Mouse (Mus musculus) kidney, postnatal 14 days (tissue): Measurements from ENCODE around the gene Cyp2c69.
A peak's percentile ranks its signal among the peaks of the same experiment; 100 is the strongest.
"Not testable (repeated sequence)": the region's sequence is repeated elsewhere in the genome, so short reads cannot be mapped to it uniquely, and the experiment has no call there.

ENCODE experiments used
- DNase-seq: peaks from one replicate; pipeline ENCODE4 v3.0.0; 2022; ENCODE audit warnings: mixed read lengths

Cyp2c69 gene

GRCm38 (mm10) chr19:39886699-39887098 is at the start of gene Cyp2c69:
TSS of gene Cyp2c69 (minus strand) at chr19:39886799.
- not testable (repeated sequence) for DNase-seq

DNA sequence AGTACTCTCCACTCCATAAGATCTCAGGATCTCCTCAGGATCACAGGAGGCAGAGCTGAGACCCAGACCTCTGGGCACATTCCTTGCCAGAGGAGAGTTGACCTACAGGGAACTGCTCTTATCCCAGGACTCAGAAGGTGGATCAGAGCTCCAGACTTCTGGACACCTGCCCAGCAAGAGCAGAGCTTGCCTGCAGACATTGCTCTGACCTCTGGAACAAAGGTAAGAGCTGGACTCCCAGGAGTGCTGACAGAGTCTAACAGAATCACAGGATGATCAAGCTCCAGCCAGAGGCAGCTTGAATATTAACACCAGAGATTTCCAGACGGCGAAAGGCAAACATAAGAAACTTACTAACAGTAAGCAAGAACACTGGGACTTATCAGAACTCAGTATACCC is 48.8 kb upstream of the Cyp2c69 start:
- DNase-seq: peak; percentile 79

DNA sequence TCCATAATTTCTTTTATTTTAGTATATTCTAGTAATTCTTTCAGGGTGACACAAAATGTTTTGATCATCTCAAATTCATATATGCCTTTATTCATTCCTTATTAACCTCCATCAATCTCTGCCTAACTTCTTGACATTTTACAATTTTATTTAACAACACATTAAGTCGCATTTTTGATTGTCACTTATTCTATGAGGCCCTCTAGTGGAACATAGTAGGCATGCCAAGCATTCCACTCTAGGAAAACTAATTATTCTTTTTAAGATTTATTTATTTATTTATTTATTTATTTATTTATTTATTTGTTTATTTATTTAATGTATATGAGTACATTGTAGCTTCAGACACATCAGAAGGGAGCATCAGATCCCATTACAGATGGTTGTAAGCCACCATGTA is 43.4 kb upstream of the Cyp2c69 start:
- DNase-seq: no peak

GRCm38 (mm10) chr19:39901656-39902055 is 15.1 kb upstream of the Cyp2c69 start:
- DNase-seq: no peak

GRCm38 (mm10) chr19:39890079-39890478 is 3.5 kb upstream of the Cyp2c69 start:
- not testable (repeated sequence) for DNase-seq

DNA sequence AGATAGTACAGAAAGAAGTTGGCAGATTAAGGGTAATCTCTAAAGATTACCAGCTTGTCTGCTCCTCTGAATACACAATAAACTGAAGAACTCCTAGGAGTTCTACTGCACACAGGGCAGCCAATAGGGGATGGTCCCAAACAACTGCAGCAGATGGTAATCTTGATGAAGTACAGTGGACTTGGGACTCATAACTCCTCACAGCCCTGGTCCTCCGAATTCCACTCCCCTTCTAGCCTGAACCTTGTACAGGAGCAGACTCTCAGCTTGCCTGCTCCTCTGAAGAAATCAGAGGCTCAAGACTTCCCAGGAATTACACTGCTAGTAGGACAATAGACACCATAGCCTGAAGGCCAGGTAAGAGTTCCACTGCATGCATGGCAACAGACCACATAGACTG is 20.5 kb downstream of the Cyp2c69 start:
- no peak for DNase-seq

GRCm38 (mm10) chr19:39820931-39821330 is 65.7 kb downstream of the Cyp2c69 start:
- peak; percentile 4 for DNase-seq

DNA sequence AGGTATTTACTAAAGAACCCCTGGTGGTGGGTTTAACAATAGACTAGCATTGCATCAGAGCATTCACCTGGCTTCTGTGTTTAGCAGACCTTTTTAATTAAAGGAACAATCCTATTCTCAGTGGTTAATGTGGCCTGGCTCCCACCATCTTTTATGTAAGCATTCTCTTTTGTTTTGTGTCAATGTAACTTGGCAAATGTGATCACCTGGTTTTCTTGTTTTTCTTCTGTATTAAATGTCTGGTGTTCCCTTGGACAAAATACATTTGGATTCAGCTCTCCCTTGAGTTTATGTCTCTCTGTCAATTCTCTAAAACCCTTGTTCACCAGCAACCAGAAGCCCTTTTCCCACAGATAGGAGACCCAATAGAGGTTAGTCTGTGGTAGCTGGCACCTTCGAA is 70.2 kb downstream of the Cyp2c69 start:
- not testable (repeated sequence) for DNase-seq

- not testable (repeated sequence) for DNase-seq
These were observed 70.6 kb downstream of the Cyp2c69 start for GRCm38 (mm10) chr19:39815991-39816390.

DNA sequence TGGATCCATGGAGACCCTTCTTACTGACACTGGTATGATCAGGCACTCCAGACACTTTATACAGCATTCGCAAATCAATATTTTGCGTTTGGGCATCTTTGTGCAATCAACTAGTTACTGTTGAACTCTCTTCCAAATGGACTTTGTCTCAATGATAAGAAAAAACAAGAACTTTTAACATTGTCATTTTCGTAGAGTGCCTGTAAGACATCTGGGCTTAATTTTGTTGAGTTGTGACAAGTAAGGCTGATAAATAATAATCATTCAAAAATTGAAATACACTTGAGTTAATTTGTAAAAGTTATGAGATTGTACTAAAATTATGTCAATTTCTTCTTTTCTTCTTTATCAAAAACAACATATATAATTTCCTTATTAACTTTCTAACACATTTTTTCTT is 73.9 kb downstream of the Cyp2c69 start, which contains the start of gene Cyp2c40:
TSS of gene Cyp2c40 (minus strand) at position 101 of the 400 bp plus-strand sequence.
- DNase-seq: not testable (repeated sequence)
